In the genomic region with DNA sequence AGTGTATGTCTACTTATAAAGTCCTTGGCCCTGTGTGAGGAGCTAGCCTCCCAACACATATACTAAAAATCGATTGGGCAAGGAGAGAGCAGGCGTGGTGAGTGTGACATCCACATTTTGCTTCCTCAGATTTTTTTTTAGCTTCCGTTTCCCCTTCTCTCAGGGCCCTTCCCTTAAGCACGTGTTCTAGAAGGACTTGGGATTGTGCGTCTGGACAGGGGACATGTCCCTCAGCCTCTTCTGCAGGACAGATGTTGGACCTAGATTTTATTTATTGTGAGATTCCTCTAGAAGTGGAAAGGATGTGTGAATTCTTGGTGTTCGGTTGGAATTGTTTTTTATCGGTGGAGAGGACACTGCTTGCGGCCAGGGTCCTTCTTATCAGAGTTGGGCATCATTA, we compare ENCODE assay signal across 21 mouse cellular contexts. TPM values are rescaled to one million over a fixed set of nuclear protein-coding genes. Genes with fewer than 3 reads are reported as not detected.
DNase-seq lines count a peak whose midpoint lies in the region; ATAC-seq and TF ChIP-seq lines count a peak whose summit lies in the region.
"Had no signal": no experiment of that assay in that cellular context is flagged by ENCODE, and none has a peak within 500 bp of the region (broad histone marks: within the 10 kb centered on the region; RNA-seq: fewer than 3 reads in every experiment).

No protein-coding gene starts in this region.

- H3K4me2 ChIP-seq in heart, postnatal 0 days (ENCODE audit: low read depth, low read length): peak overlapping the region; percentile 35
- H3K4me2 ChIP-seq in heart, embryonic 11.5 days: no peak overlapping the region
- no peak overlapping the region for H3K4me2 ChIP-seq in liver, embryonic 16.5 days (ENCODE audit: low read depth, low read length)
- H3K4me2 ChIP-seq: forebrain, embryonic 12.5 days; hindbrain, embryonic 15.5 days; limb, embryonic 15.5 days; midbrain, embryonic 11.5 days had no signal

- WGBS in heart, postnatal 0 days: 45% methylated on average over 8 of the region's 8 CpGs
- WGBS in heart, embryonic 11.5 days (ENCODE audit: insufficient replicate concordance): 72% methylated on average over 8 of the region's 8 CpGs
- 48% methylated on average over 8 of the region's 8 CpGs for WGBS in liver, embryonic 16.5 days (ENCODE audit: insufficient replicate concordance)

- H3K9ac ChIP-seq in heart, postnatal 0 days (replicated peaks; ENCODE audit: low read depth, low read length): peak overlapping the region; percentile 17; the same call in 1 of the 2 replicates
- H3K9ac ChIP-seq in heart, embryonic 11.5 days (ENCODE audit: low read depth, low read length): no peak overlapping the region
- no peak overlapping the region; the same call in 1 of the 2 replicates for H3K9ac ChIP-seq in ES-Bruce4 (ENCODE audit: low read depth, poor library complexity, severe bottlenecking)
- H3K9ac ChIP-seq in liver, embryonic 16.5 days (ENCODE audit: low read depth, low read length): no peak overlapping the region
- H3K9ac ChIP-seq: forebrain, embryonic 12.5 days; hindbrain, embryonic 15.5 days; limb, embryonic 15.5 days had no signal

- no peaks in the 10 kb centered on the region for H3K9me3 ChIP-seq in heart, postnatal 0 days (replicated peaks; ENCODE audit: control insufficient read depth, low read length)
- no peaks in the 10 kb centered on the region for H3K9me3 ChIP-seq in heart, embryonic 11.5 days (replicated peaks; ENCODE audit: control insufficient read depth, low read length)
- H3K9me3 ChIP-seq in ES-Bruce4 (replicated peaks; ENCODE audit: control insufficient read depth, insufficient read depth, low read length, poor library complexity, severe bottlenecking): no peaks in the 10 kb centered on the region
- H3K9me3 ChIP-seq in liver, embryonic 16.5 days (replicated peaks; ENCODE audit: control insufficient read depth, low read length): no peaks in the 10 kb centered on the region
- H3K9me3 ChIP-seq: forebrain, embryonic 12.5 days; hindbrain, embryonic 15.5 days; limb, embryonic 15.5 days had no signal

- TF ChIP-seq EP300 in heart, postnatal 0 days (IDR thresholded peaks at IDR 0.05; ENCODE audit: low read depth): no peak
- no peak for TF ChIP-seq EP300 in ES-Bruce4 (IDR thresholded peaks at IDR 0.05; ENCODE audit: insufficient read depth, low read depth, low read length)

- no peak for ATAC-seq in heart, postnatal 0 days (ENCODE audit: insufficient read depth, low read depth)
- no peak for ATAC-seq in heart, embryonic 11.5 days (replicated peaks; ENCODE audit: insufficient number of reproducible peaks, low FRiP score, low TSS enrichment)
- ATAC-seq in liver, embryonic 16.5 days (ENCODE audit: low read depth): no peak
- ATAC-seq: CD4-positive, CD25-positive, alpha-beta regulatory T cell, adult 4 months had no signal

- H3K4me1 ChIP-seq in heart, postnatal 0 days (ENCODE audit: control insufficient read depth, insufficient read depth): peaks cover 66% of the 10 kb centered on the region
- H3K4me1 ChIP-seq in heart, embryonic 11.5 days (ENCODE audit: control insufficient read depth, insufficient read depth, low read length): peaks cover 50% of the 10 kb centered on the region
- peaks cover 6% of the 10 kb centered on the region for H3K4me1 ChIP-seq in ES-Bruce4 (ENCODE audit: control insufficient read depth, insufficient read depth, low read length)
- H3K4me1 ChIP-seq in liver, embryonic 16.5 days (ENCODE audit: control insufficient read depth, low read depth, low read length): peaks cover 39% of the 10 kb centered on the region

- no peaks in the 10 kb centered on the region for H3K27me3 ChIP-seq in heart, postnatal 0 days (ENCODE audit: control insufficient read depth, insufficient read depth, low read length)
- H3K27me3 ChIP-seq in heart, embryonic 11.5 days (ENCODE audit: control insufficient read depth, insufficient read depth, low read length): no peaks in the 10 kb centered on the region
- H3K27me3 ChIP-seq in ES-Bruce4 (ENCODE audit: control insufficient read depth, insufficient read depth, low read length, poor library complexity, severe bottlenecking): no peaks in the 10 kb centered on the region
- no peaks in the 10 kb centered on the region for H3K27me3 ChIP-seq in liver, embryonic 16.5 days (ENCODE audit: control insufficient read depth, insufficient read depth, low read depth, low read length)
- H3K27me3 ChIP-seq: forebrain, embryonic 12.5 days; hindbrain, embryonic 15.5 days; limb, embryonic 15.5 days had no signal

- intact Hi-C loops in heart, postnatal 36 days (cut with DNase I): no loop called here

- no peak for TF ChIP-seq CTCF in heart, postnatal 0 days (IDR thresholded peaks at IDR 0.05; ENCODE audit: low read depth)
- no peak for TF ChIP-seq CTCF in ES-Bruce4 (IDR thresholded peaks at IDR 0.05; ENCODE audit: low read depth, low read length)

- no peaks in the 10 kb centered on the region for H3K36me3 ChIP-seq in heart, postnatal 0 days (replicated peaks; ENCODE audit: control insufficient read depth, insufficient read depth, low read length)
- H3K36me3 ChIP-seq in heart, embryonic 11.5 days (ENCODE audit: control insufficient read depth, insufficient read depth, low read length): no peaks in the 10 kb centered on the region; the same call in 1 of the 2 replicates
- H3K36me3 ChIP-seq in ES-Bruce4 (ENCODE audit: control insufficient read depth, insufficient read depth, low read length, poor library complexity, severe bottlenecking): peaks cover 4% of the 10 kb centered on the region; the same call in 1 of the 2 replicates
- H3K36me3 ChIP-seq in liver, embryonic 16.5 days (ENCODE audit: control insufficient read depth, insufficient read depth): no peaks in the 10 kb centered on the region
- H3K36me3 ChIP-seq: hindbrain, embryonic 15.5 days had no signal

- no peak overlapping the region for H3K4me3 ChIP-seq in heart, postnatal 0 days (ENCODE audit: low read depth, low read length)
- no peak overlapping the region for H3K4me3 ChIP-seq in heart, embryonic 11.5 days (ENCODE audit: low read depth, low read length)
- H3K4me3 ChIP-seq in ES-Bruce4 (ENCODE audit: low read depth, low read length): no peak overlapping the region
- no peak overlapping the region for H3K4me3 ChIP-seq in liver, embryonic 16.5 days (ENCODE audit: low read depth, low read length)
- H3K4me3 ChIP-seq: forebrain, embryonic 12.5 days; hindbrain, embryonic 15.5 days; layer of hippocampus, adult 2 months; limb, embryonic 15.5 days had no signal

- peak overlapping the region; percentile 23; the same call in 1 of the 2 replicates for H3K27ac ChIP-seq in heart, postnatal 0 days (ENCODE audit: low read depth)
- H3K27ac ChIP-seq in heart, embryonic 11.5 days (ENCODE audit: low read depth, low read length): no peak overlapping the region
- 0 out of 2 replicates have a peak overlapping the region, but pooled peaks have one; percentile 45 for H3K27ac ChIP-seq in ES-Bruce4 (ENCODE audit: insufficient read depth, low read length)
- H3K27ac ChIP-seq in liver, embryonic 16.5 days (ENCODE audit: low read length): peak overlapping the region; percentile 47
- H3K27ac ChIP-seq: forebrain, embryonic 12.5 days; hindbrain, embryonic 15.5 days; layer of hippocampus, adult 2 months; limb, embryonic 15.5 days had no signal

- TF ChIP-seq POLR2A in ES-Bruce4 (IDR thresholded peaks at IDR 0.05; ENCODE audit: insufficient read depth, low read length): no peak

- DNase-seq in heart, adult 11 months: peak; percentile 92
- no peak for DNase-seq in heart, postnatal 36 days
- no peak for DNase-seq in heart, postnatal 0 days (ENCODE audit: low spot score)
- no peak for DNase-seq in gastrocnemius, postnatal 10 days
- DNase-seq in cerebellum, postnatal 36 days: no peak
- DNase-seq: adrenal gland, postnatal 25 days; cerebellum, adult 11-12 months; cerebellum, postnatal 25 days; gastrocnemius, postnatal 14 days; kidney, postnatal 14 days; lung, postnatal 14 days; right cerebral cortex, postnatal 25 days had no signal

RNA-seq across cellular contexts. Expression of a gene that starts 34.3 kb away (rescaled TPM):
- total RNA-seq in heart, postnatal 36 days (2021): 100 to 1,000 TPM; 163 to 167 TPM
- total RNA-seq in heart, postnatal 0 days (2014; rRNA removed; ENCODE audit: low replicate concordance): 79.3 and 94.6 TPM in 2 replicates
- 32.7 and 34.4 TPM in 2 replicates for polyA plus RNA-seq in heart, postnatal 0 days (2015; fragmentation: Nextera tagmentation; extraction: Ambion mirVana)
- polyA plus RNA-seq in heart, embryonic 11.5 days (2014; fragmentation: Nextera tagmentation; extraction: Ambion mirVana): 32.7 and 40.0 TPM in 2 replicates
- 86.4 and 94.5 TPM in 2 replicates for polyA plus RNA-seq in ES-Bruce4 (2011; ENCODE audit: insufficient read depth, insufficient read length, low read depth, missing spikeins)
- polyA plus RNA-seq in liver, embryonic 16.5 days (2015; fragmentation: Nextera tagmentation; extraction: Ambion mirVana): 11.8 and 14.4 TPM in 2 replicates
- 1 to 10 TPM; 5.5 to 7.7 TPM for total RNA-seq in gastrocnemius, postnatal 10 days (2021)
